Mouse (Mus musculus) induced T-regulatory cell, adult 2 months (primary cell): Measurements from ENCODE around the gene Rnd3.

Source experiments
- DNase-seq: peaks from one replicate; pipeline ENCODE4 v3.0.0-alpha.2; 2012; ENCODE audit warnings: low read depth

The Rnd3 gene

GRCm38 (mm10) chr2:51128090-51128489 lies 20.8 kb downstream of the Rnd3 start:
- DNase-seq = no peak

GRCm38 (mm10) chr2:51110271-51110670 lies 38.6 kb downstream of the Rnd3 start:
- no peak for DNase-seq

- DNase-seq = no peak
Observed at GRCm38 (mm10) chr2:51108631-51109030, 40.3 kb downstream of the Rnd3 start.

DNA sequence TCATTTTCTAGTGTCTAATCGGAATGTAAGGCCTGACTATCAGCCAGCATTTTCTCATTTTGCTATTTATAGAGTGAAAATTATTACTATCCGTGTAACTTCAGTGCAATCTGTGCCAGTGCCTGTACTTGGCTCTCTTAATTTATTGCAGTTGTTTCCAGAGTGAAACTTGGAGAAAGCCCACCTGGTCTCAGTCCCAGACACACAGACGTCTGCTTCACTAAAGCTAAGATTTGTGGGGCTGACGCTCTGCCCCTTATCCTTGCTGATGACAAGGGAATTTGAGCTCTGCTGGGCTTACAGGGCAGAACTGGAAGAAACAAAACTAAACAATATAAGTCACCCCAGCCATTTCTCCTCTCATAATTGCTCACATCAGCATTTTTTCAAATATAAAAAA lies 47.7 kb downstream of the Rnd3 start:
- no peak for DNase-seq

DNA sequence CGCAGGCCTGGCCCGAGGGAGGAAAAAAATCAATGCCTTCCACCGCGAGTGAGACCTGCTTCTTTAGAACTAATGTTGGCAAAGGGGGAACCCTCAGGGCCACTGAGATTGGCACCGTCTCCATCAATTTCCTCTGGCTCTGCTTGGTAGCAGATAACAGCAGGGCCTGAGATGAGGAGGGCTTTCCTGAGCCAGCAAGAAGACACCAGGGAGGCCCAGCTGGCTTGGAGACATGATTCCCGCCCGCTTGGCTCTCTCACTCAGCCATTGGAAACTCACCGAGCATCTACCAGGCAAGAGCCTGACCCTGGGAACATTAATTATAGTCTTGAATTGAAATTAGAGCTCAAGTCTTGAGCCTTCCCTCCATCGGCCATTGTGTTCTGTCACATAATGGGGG lies 48.9 kb downstream of the Rnd3 start:
- no peak for DNase-seq

DNA sequence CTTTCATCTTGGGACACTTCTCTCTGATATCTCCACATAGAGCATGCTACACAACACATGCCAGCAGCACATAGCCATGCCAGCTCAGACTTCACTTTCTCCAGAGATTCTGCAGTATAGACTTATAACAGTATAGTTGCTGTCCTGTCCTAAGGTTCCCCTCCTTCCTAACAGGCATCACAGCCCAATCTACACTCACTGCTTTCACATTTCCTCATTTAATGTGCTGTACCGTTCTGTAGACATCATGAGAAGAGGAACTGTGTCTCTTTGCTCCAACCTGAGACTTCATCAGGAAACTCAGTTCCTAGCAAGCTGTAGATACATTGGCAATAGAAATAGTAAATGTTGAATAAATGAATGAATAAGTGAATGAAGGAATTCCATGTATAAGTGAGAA lies 49.7 kb downstream of the Rnd3 start:
- no peak for DNase-seq

DNA sequence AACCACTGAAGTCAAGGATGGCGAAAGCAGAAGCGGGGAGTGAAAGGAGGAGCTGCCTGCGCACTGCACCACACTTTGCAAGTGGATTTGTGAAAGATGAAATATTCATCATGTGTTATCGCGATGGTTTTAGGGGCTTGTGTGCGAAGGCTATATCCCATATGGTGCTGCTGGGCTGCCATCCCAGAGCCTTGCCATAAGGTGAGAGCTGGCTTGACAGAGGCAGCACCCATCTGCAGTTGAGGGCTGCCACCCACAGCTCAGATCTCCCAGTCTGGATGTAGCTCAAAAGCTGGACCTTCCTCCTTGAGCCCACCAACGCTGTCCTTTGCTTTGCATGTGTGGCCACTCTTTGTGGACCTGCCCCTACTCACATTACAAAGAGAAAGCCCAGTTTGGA lies 58.2 kb downstream of the Rnd3 start:
- no peak for DNase-seq

- no peak for DNase-seq
Observed at GRCm38 (mm10) chr2:51090049-51090448, 58.9 kb downstream of the Rnd3 start.

DNA sequence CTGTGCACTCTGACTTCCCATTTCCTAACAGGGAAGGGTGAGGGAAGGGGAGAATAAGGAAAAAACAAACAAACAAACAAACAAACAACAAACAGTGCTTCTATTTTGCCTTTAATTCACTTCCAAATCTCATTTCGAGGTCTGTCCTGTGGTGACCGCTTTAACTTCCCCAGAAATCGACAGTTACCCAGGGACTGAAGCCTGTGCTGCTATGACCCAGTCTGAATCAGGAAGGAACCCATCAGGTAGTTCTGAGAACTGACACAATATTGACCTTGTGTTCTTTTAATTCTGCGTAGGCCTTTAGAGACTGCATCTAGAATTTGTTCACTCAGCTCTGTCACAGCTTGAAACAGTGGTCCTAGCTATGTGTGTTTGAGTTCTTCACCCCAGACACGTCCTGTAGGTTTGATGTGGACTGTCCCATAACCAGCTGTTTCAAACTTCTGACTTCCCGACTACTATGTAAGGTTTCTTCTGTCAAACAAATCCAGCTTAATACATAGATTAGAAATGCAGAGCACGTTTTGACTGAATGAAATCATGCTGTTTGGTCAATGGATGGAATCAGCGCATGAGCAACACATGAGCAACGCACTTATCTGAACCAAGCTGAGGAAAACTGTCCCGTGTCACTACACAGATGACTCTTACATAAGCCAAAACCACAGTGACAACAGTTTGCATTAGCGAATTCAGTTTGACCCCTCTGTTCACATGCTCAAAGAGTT lies 59.9 kb downstream of the Rnd3 start:
- no peak for DNase-seq

- no peak for DNase-seq
Observed at GRCm38 (mm10) chr2:51088123-51088453, 60.8 kb downstream of the Rnd3 start.

DNA sequence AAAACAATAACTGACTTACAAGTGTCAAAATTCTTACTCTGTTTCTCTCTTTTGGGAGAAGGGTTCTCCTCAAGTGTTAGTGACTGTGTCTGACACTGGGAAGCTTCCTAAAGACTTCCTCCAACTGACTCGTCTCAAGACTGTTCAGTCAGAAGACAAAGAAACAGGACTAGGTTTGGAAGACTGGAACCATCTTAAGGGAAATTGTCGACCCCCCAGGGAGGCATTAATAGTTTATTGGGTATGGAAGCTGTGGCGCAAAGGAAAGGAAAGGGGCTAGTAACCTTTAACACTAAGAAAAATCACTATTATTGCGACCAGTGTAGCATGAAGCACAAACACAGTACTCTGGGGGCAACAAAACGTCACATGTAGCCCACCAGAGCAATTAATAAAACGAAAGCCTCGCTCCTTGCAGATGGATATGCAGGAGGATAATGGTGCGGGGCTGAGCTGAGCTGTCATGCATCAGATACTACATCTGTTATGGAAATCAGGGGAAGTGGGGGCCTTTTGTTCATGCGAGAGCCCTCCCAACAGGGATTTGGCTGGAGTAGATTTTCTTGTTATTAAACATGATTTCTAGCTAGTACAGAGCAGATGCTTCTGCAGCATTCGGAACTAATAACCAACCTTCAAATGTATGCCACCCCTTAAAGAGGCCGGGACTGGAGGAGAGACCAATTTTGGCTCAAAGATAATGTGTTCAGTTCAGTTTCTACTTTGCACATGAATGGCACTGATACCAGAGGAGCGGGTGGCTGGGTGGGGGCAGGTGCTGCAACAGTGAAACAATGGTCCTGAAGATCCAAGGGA lies 61.4 kb downstream of the Rnd3 start:
- DNase-seq = no peak

- no peak for DNase-seq
Observed at GRCm38 (mm10) chr2:51085155-51085554, 63.8 kb downstream of the Rnd3 start.

DNA sequence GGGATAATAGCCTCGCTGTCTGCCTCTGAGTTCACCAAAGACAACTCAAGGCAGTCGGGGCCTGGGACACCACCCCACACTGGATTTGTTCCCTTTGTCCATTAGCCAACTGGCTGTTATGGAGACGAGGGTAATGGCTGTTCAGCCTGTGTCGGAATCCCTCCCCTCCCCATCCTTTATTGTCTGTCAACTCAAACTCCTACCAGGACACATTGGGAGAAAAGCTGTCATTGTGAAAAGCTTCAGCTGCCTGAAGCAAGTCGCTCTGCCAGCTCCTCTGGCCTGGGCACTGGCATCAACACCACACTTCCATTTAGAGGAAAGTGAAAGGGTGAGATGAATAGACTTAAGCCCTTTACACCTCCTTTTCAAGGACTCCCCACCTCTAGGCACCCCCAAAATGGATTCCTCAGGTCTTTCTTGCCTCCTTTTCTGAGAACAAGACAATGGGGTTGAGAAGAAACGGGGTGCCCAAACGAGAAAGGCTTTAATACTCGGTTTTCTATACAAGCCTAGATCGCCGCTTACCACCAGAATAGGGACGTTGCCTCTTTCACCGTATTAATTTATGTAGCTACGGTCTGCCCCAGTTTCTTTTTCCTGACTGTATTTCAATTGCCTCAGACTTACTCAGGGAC lies 66.1 kb downstream of the Rnd3 start:
- no peak for DNase-seq
